Mouse (Mus musculus): ENCODE measurements around the gene Boc. TPM values are rescaled to one million over a fixed set of nuclear protein-coding genes. Genes with fewer than 3 reads are reported as not detected.

Gene Boc
- polyA plus RNA-seq, 1 experiment: not detected

- TF ChIP-seq CTCF (IDR thresholded peaks at IDR 0.05; ENCODE audit: insufficient read depth, low read depth, low read length) (no peak), POLR2A (IDR thresholded peaks at IDR 0.05; ENCODE audit: insufficient read depth, low read depth, low read length) (no peak)
- no peak overlapping the region for H3K4me3 ChIP-seq (ENCODE audit: insufficient read depth, low read depth, low read length)
Observed at GRCm38 (mm10) chr16:44492151-44492550, 66.5 kb downstream of the Boc start.

GRCm38 (mm10) chr16:44491051-44491450 is 67.6 kb downstream of the Boc start:
- Histone ChIP-seq H3K4me1 (ENCODE audit: control insufficient read depth, insufficient read depth, low read length) (peaks cover 6% of the 10 kb centered on the region; the same call in 1 of the 2 replicates), H3K27ac (ENCODE audit: insufficient read depth, low read depth, low read length) (no peak overlapping the region), H3K4me3 (ENCODE audit: insufficient read depth, low read depth, low read length) (no peak overlapping the region)
- no peak for TF ChIP-seq CTCF (IDR thresholded peaks at IDR 0.05; ENCODE audit: insufficient read depth, low read depth, low read length)
- no peak for TF ChIP-seq POLR2A (IDR thresholded peaks at IDR 0.05; ENCODE audit: insufficient read depth, low read depth, low read length)
- 93% methylated on average over 9 of the region's 9 CpGs for WGBS

More at GRCm38 (mm10) chr16:44492151-44492550, 66.5 kb downstream of the Boc start:
- H3K4me1 ChIP-seq (ENCODE audit: control insufficient read depth, insufficient read depth, low read length): peaks cover 3% of the 10 kb centered on the region; the same call in 1 of the 2 replicates
- H3K27ac ChIP-seq (ENCODE audit: insufficient read depth, low read depth, low read length): no peak overlapping the region
- WGBS: 92% methylated on average over 6 of the region's 6 CpGs

GRCm38 (mm10) chr16:44487194-44487593 is 71.5 kb downstream of the Boc start:
- Histone ChIP-seq H3K4me3 (ENCODE audit: insufficient read depth, low read depth, low read length) (no peak overlapping the region), H3K27ac (ENCODE audit: insufficient read depth, low read depth, low read length) (no peak overlapping the region), H3K4me1 (ENCODE audit: control insufficient read depth, insufficient read depth, low read length) (peaks cover 3% of the 10 kb centered on the region; the same call in 1 of the 2 replicates)
- 80% methylated on average over 13 of the region's 13 CpGs for WGBS
- TF ChIP-seq CTCF (IDR thresholded peaks at IDR 0.05; ENCODE audit: insufficient read depth, low read depth, low read length) (no peak), POLR2A (IDR thresholded peaks at IDR 0.05; ENCODE audit: insufficient read depth, low read depth, low read length) (no peak)

GRCm38 (mm10) chr16:44486612-44487011 is 72.1 kb downstream of the Boc start:
- peaks cover 3% of the 10 kb centered on the region; the same call in 1 of the 2 replicates for H3K4me1 ChIP-seq (ENCODE audit: control insufficient read depth, insufficient read depth, low read length)
- H3K27ac ChIP-seq (ENCODE audit: insufficient read depth, low read depth, low read length): no peak overlapping the region
- H3K4me3 ChIP-seq (ENCODE audit: insufficient read depth, low read depth, low read length): no peak overlapping the region
- TF ChIP-seq CTCF (IDR thresholded peaks at IDR 0.05; ENCODE audit: insufficient read depth, low read depth, low read length): no peak
- TF ChIP-seq POLR2A (IDR thresholded peaks at IDR 0.05; ENCODE audit: insufficient read depth, low read depth, low read length): no peak
- 80% methylated on average over 9 of the region's 9 CpGs for WGBS

GRCm38 (mm10) chr16:44485691-44486090 is 73.0 kb downstream of the Boc start:
- 86% methylated on average over 8 of the region's 8 CpGs for WGBS
- Histone ChIP-seq H3K4me3 (ENCODE audit: insufficient read depth, low read depth, low read length) (no peak overlapping the region), H3K4me1 (ENCODE audit: control insufficient read depth, insufficient read depth, low read length) (peaks cover 3% of the 10 kb centered on the region; the same call in 1 of the 2 replicates), H3K27ac (ENCODE audit: insufficient read depth, low read depth, low read length) (no peak overlapping the region)
- TF ChIP-seq POLR2A (IDR thresholded peaks at IDR 0.05; ENCODE audit: insufficient read depth, low read depth, low read length) (no peak), CTCF (IDR thresholded peaks at IDR 0.05; ENCODE audit: insufficient read depth, low read depth, low read length) (no peak)

GRCm38 (mm10) chr16:44484831-44485230 is 73.9 kb downstream of the Boc start:
- Histone ChIP-seq H3K4me3 (ENCODE audit: insufficient read depth, low read depth, low read length) (no peak overlapping the region), H3K4me1 (ENCODE audit: control insufficient read depth, insufficient read depth, low read length) (peaks cover 3% of the 10 kb centered on the region; the same call in 1 of the 2 replicates), H3K27ac (ENCODE audit: insufficient read depth, low read depth, low read length) (no peak overlapping the region)
- WGBS: 76% methylated on average over 10 of the region's 10 CpGs
- TF ChIP-seq CTCF (IDR thresholded peaks at IDR 0.05; ENCODE audit: insufficient read depth, low read depth, low read length): no peak
- TF ChIP-seq POLR2A (IDR thresholded peaks at IDR 0.05; ENCODE audit: insufficient read depth, low read depth, low read length): no peak

GRCm38 (mm10) chr16:44484079-44484478 is 74.6 kb downstream of the Boc start:
- Histone ChIP-seq H3K4me1 (ENCODE audit: control insufficient read depth, insufficient read depth, low read length) (peaks cover 3% of the 10 kb centered on the region; the same call in 1 of the 2 replicates), H3K4me3 (ENCODE audit: insufficient read depth, low read depth, low read length) (no peak overlapping the region), H3K27ac (ENCODE audit: insufficient read depth, low read depth, low read length) (no peak overlapping the region)
- no peak for TF ChIP-seq POLR2A (IDR thresholded peaks at IDR 0.05; ENCODE audit: insufficient read depth, low read depth, low read length)
- TF ChIP-seq CTCF (IDR thresholded peaks at IDR 0.05; ENCODE audit: insufficient read depth, low read depth, low read length): no peak
- 3% methylated on average over 7 of the region's 7 CpGs for WGBS

GRCm38 (mm10) chr16:44481599-44482593 is 76.8 kb downstream of the Boc start:
- H3K27ac ChIP-seq (ENCODE audit: insufficient read depth, low read depth, low read length): no peak overlapping the region
- H3K4me3 ChIP-seq (ENCODE audit: insufficient read depth, low read depth, low read length): no peak overlapping the region
- no peak for TF ChIP-seq POLR2A (IDR thresholded peaks at IDR 0.05; ENCODE audit: insufficient read depth, low read depth, low read length)
- no peak for TF ChIP-seq CTCF (IDR thresholded peaks at IDR 0.05; ENCODE audit: insufficient read depth, low read depth, low read length)
- 38% methylated on average over 28 of the region's 28 CpGs for WGBS
- H3K4me1 ChIP-seq (ENCODE audit: control insufficient read depth, insufficient read depth, low read length): peaks cover 3% of the 10 kb centered on the region; the same call in 1 of the 2 replicates

DNA sequence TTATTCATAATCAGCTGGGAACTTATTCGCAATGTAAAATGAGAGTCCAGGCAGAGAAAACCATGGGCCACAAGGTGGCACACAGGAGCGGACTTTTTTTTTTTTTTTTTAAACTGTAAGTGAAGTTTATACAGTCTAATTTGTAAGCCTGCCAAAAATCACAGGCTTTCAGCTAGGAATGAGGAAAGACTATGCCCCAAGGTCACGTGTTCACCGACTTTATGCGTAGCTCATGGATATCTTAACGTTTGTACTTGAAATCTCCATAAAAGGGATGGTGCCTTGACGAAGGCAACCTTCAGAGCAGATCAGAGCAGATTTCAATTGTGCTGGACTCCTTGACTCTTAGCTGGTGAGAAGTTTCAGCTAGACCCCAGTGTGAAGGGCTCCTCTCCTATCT is 78.1 kb downstream of the Boc start:
- Histone ChIP-seq H3K27ac (ENCODE audit: insufficient read depth, low read depth, low read length) (no peak overlapping the region), H3K4me3 (ENCODE audit: insufficient read depth, low read depth, low read length) (no peak overlapping the region), H3K4me1 (ENCODE audit: control insufficient read depth, insufficient read depth, low read length) (no peaks in the 10 kb centered on the region)
- no peak for TF ChIP-seq CTCF (IDR thresholded peaks at IDR 0.05; ENCODE audit: insufficient read depth, low read depth, low read length)
- WGBS: 30% methylated on average over 7 of the region's 7 CpGs

Measured in olfactory bulb, adult 2 months (tissue).